Mouse (Mus musculus): ENCODE data around the gene Cenpa.

DNA sequence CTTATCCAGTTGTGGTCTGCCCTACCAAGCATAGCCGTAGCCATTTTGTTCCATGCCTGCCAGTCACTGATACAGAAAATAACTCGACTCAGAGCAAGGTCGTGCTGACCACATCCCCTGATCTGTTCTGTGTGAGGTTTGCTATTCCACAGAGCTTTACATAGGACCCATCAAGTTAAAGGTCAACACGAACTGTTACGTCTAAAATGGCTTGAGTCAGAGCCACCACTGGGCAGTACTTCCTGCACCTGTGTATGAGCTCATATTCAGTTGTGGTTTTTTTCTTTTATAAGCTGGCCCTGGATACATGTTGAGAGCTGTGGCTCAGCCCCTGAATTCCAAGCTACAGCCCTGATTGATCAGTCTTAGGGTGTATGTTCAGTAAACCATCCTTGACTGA lies 13.0 kb downstream of the Cenpa start:
- TF ChIP-seq CTCF (IDR thresholded peaks at IDR 0.05; ENCODE audit: low read depth): no peak
- no peak for TF ChIP-seq EP300 (optimal IDR thresholded peaks at IDR 0.05)

All from stomach, postnatal 0 days (tissue).